Mouse (Mus musculus): ENCODE measurements around the gene Ppp1r11. TPM values are rescaled to one million over a fixed set of nuclear protein-coding genes. Genes with fewer than 3 reads are reported as not detected.

The Ppp1r11 gene
- polyA plus RNA-seq, 1 experiment from 2014 or later, result 121 TPM

GRCm38 (mm10) chr17:36930233-36930632 is 21.3 kb downstream of the Ppp1r11 start:
- 68% methylated on average over 6 of the region's 6 CpGs for WGBS
- Histone ChIP-seq H3K27ac (no peak overlapping the region), H3K4me3 (no peak overlapping the region), H3K9me3 (no peaks in the 10 kb centered on the region), H3K36me3 (no peaks in the 10 kb centered on the region), H3K4me1 (no peaks in the 10 kb centered on the region), H3K27me3 (ENCODE audit: insufficient read depth, poor library complexity, severe bottlenecking) (peaks cover 8% of the 10 kb centered on the region; the same call in 1 of the 2 replicates)
- DNase-seq (ENCODE audit: low spot score), result no peak

- H3K36me3 ChIP-seq, result no peaks in the 10 kb centered on the region
- no peaks in the 10 kb centered on the region for H3K4me1 ChIP-seq
- no peak overlapping the region for H3K27ac ChIP-seq
- H3K9me3 ChIP-seq, result no peaks in the 10 kb centered on the region
- no peak overlapping the region for H3K4me3 ChIP-seq
- DNase-seq (ENCODE audit: low spot score), result peak; percentile 70
- WGBS, result 70% methylated on average over 12 of the region's 12 CpGs
- H3K27me3 ChIP-seq (ENCODE audit: insufficient read depth, poor library complexity, severe bottlenecking), result peaks cover 8% of the 10 kb centered on the region; the same call in 1 of the 2 replicates
Observed at GRCm38 (mm10) chr17:36929236-36929932, 22.2 kb downstream of the Ppp1r11 start.

GRCm38 (mm10) chr17:36927496-36928120 is 23.9 kb downstream of the Ppp1r11 start:
- no peaks in the 10 kb centered on the region for H3K36me3 ChIP-seq
- 36% methylated on average over 10 of the region's 10 CpGs for WGBS
- DNase-seq (ENCODE audit: low spot score), result no peak

GRCm38 (mm10) chr17:36923491-36923890 is 28.1 kb downstream of the Ppp1r11 start:
- Histone ChIP-seq H3K4me1 (no peaks in the 10 kb centered on the region), H3K36me3 (no peaks in the 10 kb centered on the region), H3K4me3 (no peak overlapping the region), H3K9me3 (no peaks in the 10 kb centered on the region), H3K27ac (no peak overlapping the region), H3K27me3 (ENCODE audit: insufficient read depth, poor library complexity, severe bottlenecking) (no peaks in the 10 kb centered on the region)
- 62% methylated on average over 4 of the region's 4 CpGs for WGBS
- no peak for DNase-seq (ENCODE audit: low spot score)

More at GRCm38 (mm10) chr17:36927496-36928120, 23.9 kb downstream of the Ppp1r11 start:
- H3K27me3 ChIP-seq (ENCODE audit: insufficient read depth, poor library complexity, severe bottlenecking), result peaks cover 5% of the 10 kb centered on the region; the same call in 1 of the 2 replicates
- H3K27ac ChIP-seq, result no peak overlapping the region
- no peaks in the 10 kb centered on the region for H3K4me1 ChIP-seq
- no peak overlapping the region for H3K4me3 ChIP-seq
- H3K9me3 ChIP-seq, result no peaks in the 10 kb centered on the region

GRCm38 (mm10) chr17:36922715-36923114 is 28.8 kb downstream of the Ppp1r11 start:
- Histone ChIP-seq H3K36me3 (no peaks in the 10 kb centered on the region), H3K4me3 (no peak overlapping the region), H3K27ac (no peak overlapping the region), H3K9me3 (no peaks in the 10 kb centered on the region), H3K27me3 (ENCODE audit: insufficient read depth, poor library complexity, severe bottlenecking) (no peaks in the 10 kb centered on the region), H3K4me1 (no peaks in the 10 kb centered on the region)
- WGBS, result 81% methylated on average over 4 of the region's 4 CpGs
- no peak for DNase-seq (ENCODE audit: low spot score)

- 42% methylated on average over 15 of the region's 15 CpGs for WGBS
- no peaks in the 10 kb centered on the region for H3K27me3 ChIP-seq (ENCODE audit: insufficient read depth, poor library complexity, severe bottlenecking)
Observed at GRCm38 (mm10) chr17:36920239-36920638, 31.3 kb downstream of the Ppp1r11 start.

GRCm38 (mm10) chr17:36915076-36915475 is 36.5 kb downstream of the Ppp1r11 start:
- WGBS, result 13% methylated on average over 9 of the region's 9 CpGs
- no peak for DNase-seq (ENCODE audit: low spot score)
- no peak overlapping the region for H3K4me3 ChIP-seq

More at GRCm38 (mm10) chr17:36920239-36920638, 31.3 kb downstream of the Ppp1r11 start:
- no peak for DNase-seq (ENCODE audit: low spot score)
- Histone ChIP-seq H3K4me1 (no peaks in the 10 kb centered on the region), H3K27ac (no peak overlapping the region), H3K9me3 (no peaks in the 10 kb centered on the region), H3K4me3 (no peak overlapping the region), H3K36me3 (no peaks in the 10 kb centered on the region)

GRCm38 (mm10) chr17:36914108-36914507 is 37.4 kb downstream of the Ppp1r11 start:
- H3K9me3 ChIP-seq, result no peaks in the 10 kb centered on the region
- WGBS, result 6% methylated on average over 2 of the region's 2 CpGs
- H3K36me3 ChIP-seq, result no peaks in the 10 kb centered on the region
- H3K4me3 ChIP-seq, result no peak overlapping the region
- peaks cover 5% of the 10 kb centered on the region; the same call in 1 of the 2 replicates for H3K27me3 ChIP-seq (ENCODE audit: insufficient read depth, poor library complexity, severe bottlenecking)
- no peak for DNase-seq (ENCODE audit: low spot score)
- H3K4me1 ChIP-seq, result no peaks in the 10 kb centered on the region
- no peak overlapping the region for H3K27ac ChIP-seq

More at GRCm38 (mm10) chr17:36915076-36915475, 36.5 kb downstream of the Ppp1r11 start:
- H3K9me3 ChIP-seq, result no peaks in the 10 kb centered on the region
- no peaks in the 10 kb centered on the region for H3K4me1 ChIP-seq
- H3K36me3 ChIP-seq, result no peaks in the 10 kb centered on the region
- no peak overlapping the region for H3K27ac ChIP-seq
- H3K27me3 ChIP-seq (ENCODE audit: insufficient read depth, poor library complexity, severe bottlenecking), result no peaks in the 10 kb centered on the region

GRCm38 (mm10) chr17:36912031-36912430 is 39.5 kb downstream of the Ppp1r11 start:
- 63% methylated on average over 2 of the region's 2 CpGs for WGBS
- DNase-seq (ENCODE audit: low spot score), result peak; percentile 25
- Histone ChIP-seq H3K4me1 (no peaks in the 10 kb centered on the region), H3K36me3 (no peaks in the 10 kb centered on the region), H3K27me3 (ENCODE audit: insufficient read depth, poor library complexity, severe bottlenecking) (peaks cover 5% of the 10 kb centered on the region; the same call in 1 of the 2 replicates), H3K4me3 (no peak overlapping the region), H3K9me3 (no peaks in the 10 kb centered on the region), H3K27ac (no peak overlapping the region)

- WGBS, result 45% methylated on average over 4 of the region's 4 CpGs
- H3K9me3 ChIP-seq, result no peaks in the 10 kb centered on the region
- DNase-seq (ENCODE audit: low spot score), result no peak
- H3K27ac ChIP-seq, result no peak overlapping the region
- no peaks in the 10 kb centered on the region for H3K36me3 ChIP-seq
- peaks cover 5% of the 10 kb centered on the region; the same call in 1 of the 2 replicates for H3K27me3 ChIP-seq (ENCODE audit: insufficient read depth, poor library complexity, severe bottlenecking)
- no peaks in the 10 kb centered on the region for H3K4me1 ChIP-seq
- H3K4me3 ChIP-seq, result no peak overlapping the region
Observed at GRCm38 (mm10) chr17:36909802-36910201, 41.7 kb downstream of the Ppp1r11 start.

GRCm38 (mm10) chr17:36908235-36908634 is 43.3 kb downstream of the Ppp1r11 start:
- Histone ChIP-seq H3K27me3 (ENCODE audit: insufficient read depth, poor library complexity, severe bottlenecking) (peaks cover 5% of the 10 kb centered on the region; the same call in 1 of the 2 replicates), H3K27ac (no peak overlapping the region), H3K4me3 (no peak overlapping the region), H3K9me3 (no peaks in the 10 kb centered on the region), H3K4me1 (no peaks in the 10 kb centered on the region), H3K36me3 (no peaks in the 10 kb centered on the region)
- WGBS, result 45% methylated on average over 1 of the region's 1 CpGs
- DNase-seq (ENCODE audit: low spot score), result no peak

- Histone ChIP-seq H3K9me3 (no peaks in the 10 kb centered on the region), H3K27me3 (ENCODE audit: insufficient read depth, poor library complexity, severe bottlenecking) (no peaks in the 10 kb centered on the region), H3K4me1 (no peaks in the 10 kb centered on the region), H3K36me3 (no peaks in the 10 kb centered on the region), H3K27ac (no peak overlapping the region), H3K4me3 (no peak overlapping the region)
- no peak for DNase-seq (ENCODE audit: low spot score)
- WGBS, result 63% methylated on average over 3 of the region's 3 CpGs
Observed at GRCm38 (mm10) chr17:36903651-36904050, 47.9 kb downstream of the Ppp1r11 start.

- Histone ChIP-seq H3K27ac (no peak overlapping the region), H3K9me3 (no peaks in the 10 kb centered on the region), H3K4me3 (no peak overlapping the region), H3K27me3 (ENCODE audit: insufficient read depth, poor library complexity, severe bottlenecking) (no peaks in the 10 kb centered on the region), H3K36me3 (no peaks in the 10 kb centered on the region), H3K4me1 (no peaks in the 10 kb centered on the region)
- no peak for DNase-seq (ENCODE audit: low spot score)
- WGBS, result 52% methylated on average over 1 of the region's 1 CpGs
Observed at GRCm38 (mm10) chr17:36900691-36901090, 50.9 kb downstream of the Ppp1r11 start.

Data from heart, embryonic 10.5 days (tissue).